Mouse (Mus musculus) liver, embryonic 14.5 days (tissue): ENCODE measurements around the gene Pth.

Experiments
- CTCF ChIP-seq: IDR thresholded peaks from 2 replicates; pipeline ENCODE4 v1.5.1; 2016; ENCODE audit warnings: antibody characterized with exemption, low read depth, control low read depth
- EP300 ChIP-seq: IDR thresholded peaks from 2 replicates; pipeline ENCODE4 v1.6.1; 2016; ENCODE audit warnings: antibody characterized with exemption, low read depth

GRCm38 (mm10) chr7:113415256-113415655, 26.9 kb upstream of the Pth start:
- TF ChIP-seq EP300 (no peak), CTCF (no peak)
